Mouse (Mus musculus): ENCODE measurements at regions not wholly inside any gene's neighbourhood (a gene's known extent, or its start where the extent isn't known, plus 50 kb on each side); places are given as distances from the start of the nearest gene placed in this dataset.
A peak's percentile ranks its signal among the peaks of the same experiment; 100 is the strongest.
"Not testable (repeated sequence)": the region's sequence is repeated elsewhere in the genome, so short reads cannot be mapped to it uniquely, and the experiment has no call there.

GRCm38 (mm10) chr3:69669541-69669940 lies 52.2 kb upstream of the Nmd3 start:
- no peak for DNase-seq
- intact Hi-C loops (cut with DNase I; ENCODE audit: low total_unique reads), result no loop called here

- intact Hi-C loops (cut with DNase I; ENCODE audit: low total_unique reads), result no loop called here
- no peak for DNase-seq
Measured at GRCm38 (mm10) chr3:69667820-69668219, 54.0 kb upstream of the Nmd3 start.

GRCm38 (mm10) chr3:69667359-69667758 lies 54.4 kb upstream of the Nmd3 start:
- no peak for DNase-seq
- intact Hi-C loops (cut with DNase I; ENCODE audit: low total_unique reads), result no loop called here

- intact Hi-C loops (cut with DNase I; ENCODE audit: low total_unique reads), result no loop called here
- DNase-seq, result no peak
Measured at GRCm38 (mm10) chr3:69664277-69664676, 57.5 kb upstream of the Nmd3 start.

- no peak for DNase-seq
- intact Hi-C loops (cut with DNase I; ENCODE audit: low total_unique reads), result no loop called here
Measured at GRCm38 (mm10) chr3:69658185-69658584, 59.4 kb upstream of the B3galnt1 start.

GRCm38 (mm10) chr3:69657570-69657969 lies 58.8 kb upstream of the B3galnt1 start:
- DNase-seq, result no peak
- intact Hi-C loops (cut with DNase I; ENCODE audit: low total_unique reads), result no loop called here

- intact Hi-C loops (cut with DNase I; ENCODE audit: low total_unique reads), result not testable (repeated sequence)
Measured at GRCm38 (mm10) chr3:69655651-69656050, 56.9 kb upstream of the B3galnt1 start.

GRCm38 (mm10) chr3:69655001-69655400 lies 56.2 kb upstream of the B3galnt1 start:
- intact Hi-C loops (cut with DNase I; ENCODE audit: low total_unique reads), result no loop called here
- DNase-seq, result peak; percentile 27

More at GRCm38 (mm10) chr3:69655651-69656050, 56.9 kb upstream of the B3galnt1 start:
- DNase-seq, result not testable (repeated sequence)

GRCm38 (mm10) chr3:69653361-69653760 lies 54.6 kb upstream of the B3galnt1 start:
- intact Hi-C loops (cut with DNase I; ENCODE audit: low total_unique reads); DNase-seq: not testable (repeated sequence)

GRCm38 (mm10) chr3:69649561-69649960 lies 50.8 kb upstream of the B3galnt1 start:
- intact Hi-C loops (cut with DNase I; ENCODE audit: low total_unique reads), result no loop called here
- no peak for DNase-seq
